Mouse (Mus musculus): ENCODE results near the gene Tab1.

Tab1 gene

GRCm38 (mm10) chr15:80132993-80133586, at the start of gene Tab1:
TSS of gene Tab1 (plus strand) at chr15:80133127.
- peak; percentile 94 to 96 for DNase-seq

- DNase-seq, result peak; percentile 98 to 99
Measured at GRCm38 (mm10) chr15:80083276-80083731, 49.6 kb upstream of the Tab1 start.

- DNase-seq, result no peak
Measured at GRCm38 (mm10) chr15:80083740-80084139, 49.2 kb upstream of the Tab1 start.

- no peak for DNase-seq
Measured at GRCm38 (mm10) chr15:80087406-80088012, 45.4 kb upstream of the Tab1 start.

- DNase-seq, result peak; percentile 90 to 94
Measured at GRCm38 (mm10) chr15:80088637-80089036, 44.3 kb upstream of the Tab1 start.

GRCm38 (mm10) chr15:80090155-80090554, 42.8 kb upstream of the Tab1 start:
- DNase-seq, result no peak

GRCm38 (mm10) chr15:80090741-80091120, 42.2 kb upstream of the Tab1 start:
- no peak for DNase-seq

GRCm38 (mm10) chr15:80091121-80091955, 41.6 kb upstream of the Tab1 start, which contains the start of the genes Syngr1 and Rpl3:
TSS of gene Syngr1 (plus strand) at chr15:80091334.
TSS of gene Rpl3 (minus strand) at chr15:80091868.
- DNase-seq, result peak; percentile 75 to 80

GRCm38 (mm10) chr15:80092041-80092441, 40.9 kb upstream of the Tab1 start:
- DNase-seq, result no peak

- DNase-seq, result no peak
Measured at GRCm38 (mm10) chr15:80092599-80092998, 40.3 kb upstream of the Tab1 start.

GRCm38 (mm10) chr15:80094201-80094600, 38.7 kb upstream of the Tab1 start:
- DNase-seq, result no peak

GRCm38 (mm10) chr15:80095596-80095995, 37.3 kb upstream of the Tab1 start:
- no peak for DNase-seq

GRCm38 (mm10) chr15:80096406-80096805, 36.5 kb upstream of the Tab1 start:
- no peak for DNase-seq

- DNase-seq, result peak; percentile 47 to 50
Measured at GRCm38 (mm10) chr15:80096946-80097881, 35.7 kb upstream of the Tab1 start.

GRCm38 (mm10) chr15:80097999-80098461, 34.9 kb upstream of the Tab1 start:
- DNase-seq, result no peak

- DNase-seq, result no peak
Measured at GRCm38 (mm10) chr15:80098809-80099208, 34.1 kb upstream of the Tab1 start.

GRCm38 (mm10) chr15:80099477-80099876, 33.5 kb upstream of the Tab1 start:
- no peak for DNase-seq

GRCm38 (mm10) chr15:80100196-80100595, 32.7 kb upstream of the Tab1 start:
- DNase-seq, result no peak

- no peak for DNase-seq
Measured at GRCm38 (mm10) chr15:80100871-80101270, 32.1 kb upstream of the Tab1 start.

GRCm38 (mm10) chr15:80101503-80101902, 31.4 kb upstream of the Tab1 start:
- no peak for DNase-seq

GRCm38 (mm10) chr15:80102495-80102894, 30.4 kb upstream of the Tab1 start:
- DNase-seq, result no peak
